Mouse (Mus musculus) spleen, adult 2 months (tissue): ENCODE results near the gene Ggt7. TPM values are rescaled to one million over a fixed set of nuclear protein-coding genes. Genes with fewer than 3 reads are reported as not detected.
A peak's percentile ranks its signal among the peaks of the same experiment; 100 is the strongest.
"Not testable (repeated sequence)": the region's sequence is repeated elsewhere in the genome, so short reads cannot be mapped to it uniquely, and the experiment has no call there.

Source experiments
- DNase-seq, 2 experiments: peaks; one replicate each; pipeline versions ENCODE4 v3.0.0 to v3.0.0-alpha.2; 2012 to 2021; ENCODE audit warnings: low spot score in 2 of 2, low read depth in 1 of 2
- H3K27ac ChIP-seq: fragments of 200-500 bp; 2 replicates; pipeline ENCODE4 v1.5.1; 2012; ENCODE audit warnings: low read length, inconsistent platforms; ENCODE audit not compliant: insufficient read depth
- H3K27me3 ChIP-seq: fragments of 200-500 bp; 2 replicates; pipeline ENCODE4 v1.6.1; 2012; ENCODE audit warnings: mild to moderate bottlenecking, moderate library complexity, low read length, inconsistent platforms; ENCODE audit not compliant: control insufficient read depth, insufficient read depth
- H3K36me3 ChIP-seq: fragments of 200-500 bp; 2 replicates; pipeline ENCODE4 v1.6.1; 2012; ENCODE audit warnings: mild to moderate bottlenecking, low read length, inconsistent platforms; ENCODE audit not compliant: control insufficient read depth, insufficient read depth
- H3K4me1 ChIP-seq: fragments of 200-500 bp; 2 replicates; pipeline ENCODE4 v1.6.1; 2011; ENCODE audit warnings: inconsistent platforms; ENCODE audit not compliant: control insufficient read depth, insufficient read depth, insufficient read length
- H3K4me3 ChIP-seq: fragments of 200-500 bp; 2 replicates; pipeline ENCODE4 v1.5.1; 2011; ENCODE audit warnings: mild to moderate bottlenecking, inconsistent platforms; ENCODE audit not compliant: insufficient read depth, insufficient read length; ENCODE audit errors: extremely low read depth
- CTCF ChIP-seq: fragments of 200-500 bp; IDR thresholded peaks from 2 replicates; pipeline ENCODE4 v1.5.1; 2011; ENCODE audit warnings: mild to moderate bottlenecking, inconsistent platforms; ENCODE audit not compliant: insufficient read depth, insufficient read length, insufficient replicate concordance; ENCODE audit errors: extremely low read depth
- POLR2A ChIP-seq: fragments of 200-500 bp; IDR thresholded peaks from 2 replicates; pipeline ENCODE4 v1.6.1; 2011; ENCODE audit warnings: low read depth, low read length, inconsistent platforms
- WGBS: fragments of 180-500 bp; shearing (Covaris S2); methylation state at CpG from one replicate; pipeline ENCODE4 v1.1.7; 2018; 5-methylcytosine and 5-hydroxymethylcytosine counted together
- polyA plus RNA-seq: library from polyadenylated mRNA; depleted of rRNA; stranded (reverse); fragments of >200 nt; gene quantifications from 2 replicates; pipeline ENCODE4 v1.2.3, GENCODE M21; 2012

Ggt7 gene
- polyA plus RNA-seq, 1 experiment, result 8.1 TPM

DNA sequence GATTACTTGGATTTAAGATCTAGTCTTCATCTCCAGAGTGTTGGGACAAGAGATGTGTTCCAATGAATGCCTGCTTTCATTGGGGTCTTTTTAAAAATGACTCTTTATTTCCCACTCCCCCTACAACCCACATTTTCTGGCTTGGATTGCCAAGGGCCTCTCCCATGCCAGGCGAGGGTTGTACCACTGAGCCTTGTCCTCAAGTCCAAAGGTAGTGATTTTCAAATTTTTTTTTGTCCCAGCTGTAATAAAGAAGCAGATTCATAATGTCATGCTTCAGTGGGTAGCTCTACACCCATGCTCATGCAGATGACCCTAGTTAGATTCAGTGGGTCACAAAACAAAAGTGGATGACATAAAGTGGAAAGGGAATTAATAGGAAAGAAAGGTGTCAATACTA is 28.9 kb upstream of the Ggt7 start:
- 83% methylated on average over 1 of the region's 1 CpGs for WGBS

GRCm38 (mm10) chr2:155540822-155541458 is 22.9 kb upstream of the Ggt7 start:
- Histone ChIP-seq H3K36me3 (no peaks in the 10 kb centered on the region), H3K27ac (peak overlapping the region; percentile 47), H3K4me3 (no peak overlapping the region), H3K4me1 (peaks cover 3% of the 10 kb centered on the region; the same call in 1 of the 2 replicates), H3K27me3 (no peaks in the 10 kb centered on the region)
- no peak for TF ChIP-seq POLR2A
- no peak for TF ChIP-seq CTCF
- 27% methylated on average over 6 of the region's 6 CpGs for WGBS
- no peak for DNase-seq

More for the DNA sequence above, 28.9 kb upstream of the Ggt7 start:
- no peak overlapping the region for H3K27ac ChIP-seq
- DNase-seq, result no peak
- 0 out of 2 replicates have a peak, but pooled peaks cover 1% of the 10 kb centered on the region for H3K36me3 ChIP-seq
- H3K27me3 ChIP-seq, result no peaks in the 10 kb centered on the region
- TF ChIP-seq CTCF (no peak), POLR2A (no peak)
- no peak overlapping the region for H3K4me3 ChIP-seq
- no peaks in the 10 kb centered on the region for H3K4me1 ChIP-seq

GRCm38 (mm10) chr2:155539696-155540095 is 21.7 kb upstream of the Ggt7 start:
- no peak for TF ChIP-seq POLR2A
- no peak for TF ChIP-seq CTCF
- H3K36me3 ChIP-seq, result no peaks in the 10 kb centered on the region
- H3K27me3 ChIP-seq, result no peaks in the 10 kb centered on the region
- DNase-seq, result no peak
- no peak overlapping the region for H3K4me3 ChIP-seq
- H3K27ac ChIP-seq, result no peak overlapping the region
- peaks cover 3% of the 10 kb centered on the region; the same call in 1 of the 2 replicates for H3K4me1 ChIP-seq

DNA sequence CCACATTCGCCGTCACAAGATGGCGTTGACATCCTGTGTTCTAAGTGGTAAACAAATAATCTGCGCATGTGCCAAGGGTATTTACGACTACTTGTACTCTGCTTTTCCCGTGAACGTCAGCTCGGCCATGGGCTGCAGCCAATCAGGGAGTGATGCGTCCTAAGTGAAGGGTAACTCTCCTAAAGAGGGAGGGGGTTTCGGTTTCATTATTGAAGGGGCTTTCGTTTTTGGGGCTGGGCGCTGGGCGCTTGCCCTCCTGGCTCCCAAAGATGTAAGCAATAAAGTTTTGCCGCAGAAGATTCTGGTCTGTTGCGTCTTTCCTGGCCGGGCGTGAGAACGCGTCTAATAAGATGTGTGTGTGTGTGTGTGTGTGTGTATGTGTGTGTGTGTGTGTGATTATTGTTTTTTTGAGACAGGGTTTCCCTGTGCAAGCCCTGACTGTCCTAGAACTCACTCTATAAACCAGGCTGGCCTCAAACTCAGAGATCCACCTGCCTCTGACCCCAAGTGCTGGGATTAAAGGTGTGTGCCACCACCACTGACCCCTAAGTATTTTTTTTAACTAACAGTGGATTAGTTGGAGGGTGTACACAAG is 20.5 kb upstream of the Ggt7 start:
- 66% methylated on average over 19 of the region's 19 CpGs for WGBS
- Histone ChIP-seq H3K4me3 (peak overlapping the region; percentile 45), H3K27ac (peak overlapping the region; percentile 85)
- H3K4me1 ChIP-seq, H3K27me3 ChIP-seq, H3K36me3 ChIP-seq, DNase-seq: not testable (repeated sequence)

GRCm38 (mm10) chr2:155537761-155538462 is 19.9 kb upstream of the Ggt7 start:
- 65% methylated on average over 5 of the region's 5 CpGs for WGBS
- Histone ChIP-seq H3K36me3 (no peaks in the 10 kb centered on the region), H3K4me1 (peaks cover 3% of the 10 kb centered on the region; the same call in 1 of the 2 replicates), H3K27ac (peak overlapping the region; percentile 21; the same call in 1 of the 2 replicates), H3K27me3 (no peaks in the 10 kb centered on the region), H3K4me3 (no peak overlapping the region)
- no peak for DNase-seq
- TF ChIP-seq POLR2A, result no peak
- TF ChIP-seq CTCF, result no peak

GRCm38 (mm10) chr2:155536292-155536691 is 18.3 kb upstream of the Ggt7 start:
- Histone ChIP-seq H3K36me3 (no peaks in the 10 kb centered on the region), H3K27me3 (no peaks in the 10 kb centered on the region), H3K27ac (no peak overlapping the region), H3K4me3 (no peak overlapping the region), H3K4me1 (peaks cover 3% of the 10 kb centered on the region; the same call in 1 of the 2 replicates)
- no peak for DNase-seq
- no peak for TF ChIP-seq POLR2A

DNA sequence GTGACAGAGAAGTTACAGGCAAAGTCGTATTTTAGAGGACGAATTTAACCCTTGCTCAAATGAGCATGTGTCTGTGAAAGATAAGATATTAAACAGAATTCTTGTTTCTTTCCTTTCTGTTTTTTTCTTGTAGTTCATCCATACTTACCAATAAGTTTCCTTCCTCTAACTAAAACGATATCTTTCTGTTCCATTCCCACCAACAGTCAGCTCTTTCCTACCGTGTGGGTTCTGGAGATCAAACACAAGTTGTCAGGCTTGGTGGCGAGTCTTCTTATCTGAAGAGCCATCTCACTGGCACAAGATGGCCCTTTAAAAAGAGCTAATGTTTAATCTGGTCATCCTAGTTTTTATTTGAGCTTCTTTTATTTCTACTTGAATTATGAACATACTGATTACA is 9.3 kb upstream of the Ggt7 start:
- WGBS, result 56% methylated on average over 5 of the region's 5 CpGs
- TF ChIP-seq POLR2A (no peak), CTCF (no peak)
- no peak for DNase-seq

More for the DNA sequence above, 9.3 kb upstream of the Ggt7 start:
- Histone ChIP-seq H3K36me3 (no peaks in the 10 kb centered on the region), H3K4me1 (no peaks in the 10 kb centered on the region), H3K27ac (no peak overlapping the region), H3K27me3 (no peaks in the 10 kb centered on the region), H3K4me3 (no peak overlapping the region)
